Mouse (Mus musculus) cerebellum, postnatal 4 days (tissue): ENCODE data around the gene Slc24a5.
A peak's percentile ranks its signal among the peaks of the same experiment; 100 is the strongest.

Experiments used
- DNase-seq, 2 experiments: peaks; one replicate each; pipeline ENCODE4 v3.0.0; 2022; ENCODE audit warnings: low spot score in 2 of 2, mixed read lengths in 1 of 2

Slc24a5 gene

GRCm38 (mm10) chr2:125119381-125120110 lies 51.6 kb downstream of the Slc24a5 start:
- no peak for DNase-seq

- DNase-seq, result no peak
These were observed 54.3 kb downstream of the Slc24a5 start for GRCm38 (mm10) chr2:125122288-125122623.

GRCm38 (mm10) chr2:125122624-125123476 lies 54.9 kb downstream of the Slc24a5 start:
- peak in 1 of 2 experiments; percentile 46 for DNase-seq

- DNase-seq, result peak; percentile 79 to 91
These were observed 55.5 kb downstream of the Slc24a5 start, which contains the start of gene Myef2 for GRCm38 (mm10) chr2:125123477-125123852. TSS of gene Myef2 (minus strand) at chr2:125123661.

- DNase-seq, result no peak
These were observed 57.9 kb downstream of the Slc24a5 start for GRCm38 (mm10) chr2:125125824-125126223.

GRCm38 (mm10) chr2:125126792-125127191 lies 58.9 kb downstream of the Slc24a5 start:
- no peak for DNase-seq

- no peak for DNase-seq
These were observed 66.2 kb downstream of the Slc24a5 start for GRCm38 (mm10) chr2:125134113-125134512.

- peak in 1 of 2 experiments; percentile 35 for DNase-seq
These were observed 68.2 kb downstream of the Slc24a5 start, which contains the start of gene Ctxn2 for GRCm38 (mm10) chr2:125135903-125136811. TSS of gene Ctxn2 (plus strand) at chr2:125136692.

GRCm38 (mm10) chr2:125136846-125137245 lies 68.9 kb downstream of the Slc24a5 start:
- no peak for DNase-seq
